Mouse (Mus musculus) heart, postnatal 14 days (tissue): ENCODE results near the gene Gm156. TPM values are rescaled to one million over a fixed set of nuclear protein-coding genes. Genes with fewer than 3 reads are reported as not detected.
"Not testable (repeated sequence)": the region's sequence is repeated elsewhere in the genome, so short reads cannot be mapped to it uniquely, and the experiment has no call there.

Experiments
- DNase-seq, 2 experiments: peaks; one replicate each; pipeline ENCODE4 v3.0.0; 2021 to 2022
- intact Hi-C: fragments of 180-260 bp; cut with DNase I; formaldehyde crosslinking; loops from one replicate; pipeline ENCODE4 v1.15.1; 2025
- long read RNA-seq, 2 experiments: library from polyadenylated mRNA; stranded (forward); transcript quantifications; one replicate each; pipeline ENCODE4 v2.0.0; 2021
- total RNA-seq, 2 experiments: library from RNA; stranded (reverse); gene quantifications; 2 replicates each; pipeline ENCODE4 v1.2.3; 2021

Gene Gm156
- not detected for total RNA-seq
- long read RNA-seq, experiment 1: 0 reads
- long read RNA-seq, experiment 2: 0 reads

DNA sequence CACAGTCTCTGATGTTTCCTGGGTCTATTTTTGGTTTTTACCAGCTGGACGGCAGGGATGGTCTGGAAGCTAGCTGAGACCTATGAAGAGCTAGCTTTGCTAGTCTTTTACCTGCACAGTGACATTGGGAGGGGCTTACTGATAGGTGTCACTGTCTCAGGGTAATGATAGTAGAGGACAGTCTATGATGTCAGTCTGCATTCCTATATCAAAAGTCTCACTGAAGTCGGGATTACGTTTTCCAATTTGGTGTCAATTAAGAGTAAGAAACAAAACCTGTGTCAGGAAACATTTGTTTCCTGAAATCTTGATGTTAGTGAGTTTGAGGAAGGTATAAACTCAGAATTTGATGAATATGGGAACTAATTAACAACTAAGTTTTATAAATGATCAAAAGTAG lies at the start of gene Gm156:
Gm156 (minus strand) TSS at position 101 of the 400 bp plus-strand sequence.
- DNase-seq, intact Hi-C loops: not testable (repeated sequence)

- intact Hi-C loops: no loop called here
- no peak for DNase-seq
Measured at GRCm38 (mm10) chr6:129825559-129825958, 41.5 kb upstream of the Gm156 start.

DNA sequence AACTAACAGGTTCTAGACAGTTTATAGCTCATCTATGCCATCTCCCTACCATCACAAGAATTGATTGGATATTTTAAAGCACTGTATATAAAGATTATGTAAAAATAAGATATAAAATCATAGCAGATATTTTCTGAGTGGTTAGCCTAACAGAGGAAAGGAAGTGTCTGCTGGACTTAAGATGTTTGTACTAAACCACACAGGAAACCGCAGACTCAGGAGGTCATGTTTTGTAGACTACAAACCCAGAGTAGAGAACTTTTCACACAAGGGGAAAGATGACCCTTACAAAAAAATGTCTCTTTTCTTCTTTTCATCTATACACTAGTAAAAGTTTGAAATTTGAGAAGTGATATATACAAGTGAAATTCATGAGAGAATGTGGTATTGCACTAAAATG lies 39.9 kb upstream of the Gm156 start:
- intact Hi-C loops: no loop called here
- DNase-seq: no peak

DNA sequence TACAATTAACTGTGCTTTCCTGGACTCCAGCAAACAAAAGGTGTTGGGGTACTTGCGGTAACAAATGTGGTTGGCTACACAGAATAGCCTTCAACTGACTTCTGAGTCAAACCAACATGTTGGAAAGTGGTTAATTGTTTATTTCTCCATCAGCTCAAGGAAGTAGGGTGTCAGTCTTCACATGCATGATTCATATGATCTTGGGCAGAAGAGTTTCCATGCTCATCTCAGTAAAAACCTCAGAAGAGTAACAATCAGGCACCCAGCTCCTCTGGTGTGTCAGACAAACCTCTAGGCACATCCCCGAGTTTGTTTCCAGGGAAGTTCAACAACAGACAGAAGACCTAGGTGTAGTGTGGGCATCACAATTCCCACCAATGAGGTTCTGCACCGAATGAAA lies 33.7 kb upstream of the Gm156 start:
- no peak for DNase-seq
- intact Hi-C loops: no loop called here

DNA sequence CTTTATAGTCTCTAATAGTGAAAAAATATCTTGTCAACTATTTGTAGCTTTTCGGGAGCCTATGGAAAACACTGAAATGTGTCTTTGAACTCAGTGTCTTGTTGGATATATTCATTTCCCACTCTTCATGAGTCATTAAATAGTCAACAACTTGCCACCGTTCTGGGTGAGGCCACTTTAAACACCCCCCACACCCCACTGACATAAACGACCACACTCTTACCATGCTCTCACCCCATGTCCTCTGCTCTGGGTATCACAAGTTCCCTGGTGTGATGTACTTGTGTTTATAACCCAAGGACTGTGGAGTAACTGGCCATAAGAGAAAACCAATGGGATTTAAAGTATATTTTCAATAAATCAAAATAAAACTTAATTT lies 36.4 kb downstream of the Gm156 start:
- DNase-seq: no peak
- intact Hi-C loops: no loop called here

DNA sequence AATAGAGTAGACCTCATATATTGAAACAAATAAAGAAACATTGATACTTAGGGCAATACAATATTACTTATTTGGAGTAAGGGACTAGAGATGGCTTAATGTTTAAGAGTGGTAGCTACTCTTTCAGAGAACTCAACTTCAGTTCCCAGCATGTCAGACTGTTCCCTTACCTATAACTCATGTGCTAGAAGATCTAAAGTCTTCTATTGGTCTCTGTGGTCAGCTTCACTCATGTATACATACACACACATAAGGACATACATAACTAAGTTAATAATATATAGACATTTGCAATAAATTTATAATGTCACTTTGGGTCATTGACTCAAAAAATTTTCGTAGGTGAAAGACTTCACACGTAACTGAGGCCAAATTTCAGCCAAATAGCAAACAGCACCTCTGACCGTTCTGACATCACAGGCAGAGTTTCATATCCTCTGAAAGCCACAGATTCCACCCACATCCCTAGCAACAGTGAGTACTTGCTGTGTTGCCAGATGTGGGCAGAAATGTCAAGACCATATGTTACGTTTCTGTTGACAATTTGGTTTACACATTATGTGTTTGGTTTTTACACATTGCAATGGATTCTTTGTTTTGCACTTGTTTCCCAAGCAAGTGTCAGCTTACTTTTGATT lies 36.9 kb downstream of the Gm156 start:
- intact Hi-C loops: no loop called here
- no peak for DNase-seq

DNA sequence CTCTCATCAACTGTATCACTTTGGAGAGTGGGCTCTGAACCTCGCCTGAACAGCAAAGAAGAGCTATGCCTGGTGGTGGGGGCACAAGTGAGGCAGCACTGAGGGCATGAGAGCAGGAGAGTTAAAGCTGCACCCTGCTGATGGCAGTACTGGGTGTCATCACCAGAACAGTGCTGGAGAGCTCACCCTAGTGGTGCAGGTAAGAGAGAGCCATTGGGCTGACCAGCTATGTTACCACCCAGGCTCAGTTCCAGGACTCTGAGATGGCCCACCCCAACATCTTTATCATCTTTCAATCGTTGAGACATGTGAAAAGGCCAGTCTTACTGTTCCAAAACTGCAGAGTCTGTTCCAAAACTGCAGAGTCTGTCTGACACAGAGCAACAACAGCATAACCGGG lies 37.9 kb downstream of the Gm156 start:
- no peak for DNase-seq
- intact Hi-C loops: no loop called here

- DNase-seq: no peak
- intact Hi-C loops: no loop called here
Measured at GRCm38 (mm10) chr6:129740069-129740721, 43.9 kb downstream of the Gm156 start, which contains the start of gene Klri2. Klri2 (minus strand) TSS chr6:129740484.

- no peak for DNase-seq
- intact Hi-C loops: no loop called here
Measured at GRCm38 (mm10) chr6:129736414-129736813, 47.7 kb downstream of the Gm156 start.

DNA sequence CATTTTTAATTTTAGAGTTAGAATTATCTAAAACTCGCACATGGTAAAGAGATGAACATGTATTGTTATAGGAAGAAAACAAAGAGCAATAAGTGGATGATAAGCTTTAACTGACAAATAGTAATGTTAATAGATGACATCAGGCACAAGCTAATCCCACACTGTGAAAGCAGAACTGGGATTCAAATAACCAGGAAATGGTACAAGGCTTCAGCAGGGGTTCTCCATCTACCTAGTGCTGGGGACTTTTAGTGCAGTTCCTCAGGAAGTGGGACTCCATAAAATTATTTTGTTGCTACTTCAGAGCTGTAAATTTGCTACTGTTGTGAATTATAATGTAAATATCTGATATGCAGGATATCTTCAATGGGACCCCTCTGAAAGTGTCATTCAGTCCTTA lies 56.8 kb downstream of the Gm156 start:
- no peak for DNase-seq
- intact Hi-C loops: no loop called here

GRCm38 (mm10) chr6:129721390-129721789 lies 62.7 kb downstream of the Gm156 start:
- intact Hi-C loops: no loop called here
- DNase-seq: no peak

DNA sequence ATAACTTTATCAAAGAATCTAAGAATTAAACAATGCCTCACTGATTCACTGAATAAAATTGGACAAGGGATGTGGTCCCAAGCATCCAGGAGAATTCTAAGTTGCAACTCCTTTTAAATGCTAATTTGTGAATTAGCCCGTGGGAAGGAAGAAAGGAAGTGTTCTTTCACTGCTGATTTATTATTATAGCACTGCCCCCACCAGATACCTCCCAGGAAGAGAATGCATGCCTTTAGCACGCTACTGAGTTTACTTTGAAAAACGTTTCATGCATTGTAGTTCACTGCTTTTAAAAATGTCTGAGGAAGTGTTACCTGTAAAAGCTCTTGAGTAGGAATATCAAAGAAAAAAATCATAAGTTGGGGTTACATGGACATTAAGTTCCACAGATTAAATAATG lies 63.6 kb downstream of the Gm156 start:
- no peak for DNase-seq
- intact Hi-C loops: no loop called here

DNA sequence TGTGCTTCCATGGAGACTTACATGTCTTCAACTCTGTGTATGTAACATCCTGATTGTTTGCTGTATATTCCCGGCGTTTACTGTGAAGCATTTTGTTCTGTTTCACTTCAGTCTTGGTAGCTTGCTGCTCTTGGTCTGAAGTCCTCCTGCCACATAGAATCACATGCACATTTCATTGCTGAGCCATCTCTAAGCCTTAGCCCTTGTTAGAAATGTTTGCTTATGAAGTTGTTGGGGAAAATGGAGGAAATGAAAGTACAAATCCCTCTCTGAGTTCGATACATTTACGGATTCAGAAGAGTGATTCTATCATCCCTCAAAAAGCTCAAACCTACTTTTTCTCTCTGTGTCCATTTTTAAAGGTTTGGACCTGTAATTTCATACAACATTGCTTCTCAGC lies 67.0 kb downstream of the Gm156 start, which contains the start of gene Klri1:
Klri1 (minus strand) TSS at position 101 of the 400 bp plus-strand sequence.
- intact Hi-C loops: no loop called here
- no peak for DNase-seq

Other genes starting within 250 kb of the Gm156 start
- gene Klre1, start 206.4 kb downstream of the Gm156 start, total RNA-seq: not detected
- not detected for gene Klrd1, start 192.5 kb downstream of the Gm156 start, total RNA-seq
- not detected for gene Klrk1, start 160.4 kb downstream of the Gm156 start, total RNA-seq
- gene Klrc3, start 140.9 kb downstream of the Gm156 start, total RNA-seq: not detected
- gene Klrc2, start 123.6 kb downstream of the Gm156 start, total RNA-seq: not detected
- not detected for gene Klrc1, start 105.3 kb downstream of the Gm156 start, total RNA-seq
- not detected for gene Klri1, start 67.1 kb downstream of the Gm156 start, total RNA-seq
- not detected for gene Klri2, start 43.8 kb downstream of the Gm156 start, total RNA-seq
- gene Gm17631, start 78.4 kb upstream of the Gm156 start, total RNA-seq: not detected
- not detected for gene Klra17, start 92.4 kb upstream of the Gm156 start, total RNA-seq
- not detected for gene Klra5, start 133.4 kb upstream of the Gm156 start, total RNA-seq
- gene Klra6, start 242.7 kb upstream of the Gm156 start, total RNA-seq: not detected